27 mouse cellular contexts compared by ENCODE assay signal in the genomic region with DNA sequence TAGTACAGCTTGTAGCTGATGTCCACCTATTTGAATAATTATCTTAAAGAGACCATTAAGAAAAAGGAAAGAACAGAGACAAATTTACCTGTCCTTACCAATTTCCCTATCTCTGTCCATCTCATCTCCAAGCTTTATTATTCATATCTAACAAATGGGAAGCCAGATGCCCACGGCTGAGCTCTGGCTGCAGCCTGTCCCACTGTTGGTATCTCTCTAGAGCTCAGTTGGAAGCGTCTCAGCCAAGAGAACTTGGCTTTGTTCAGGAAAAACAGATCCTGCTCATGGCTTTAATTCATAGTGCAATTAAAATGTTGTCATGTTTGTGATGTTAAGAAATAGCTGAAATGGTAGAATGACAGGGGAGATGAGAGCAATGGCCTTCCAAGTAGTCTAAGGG.
DNase-seq lines count a peak whose midpoint lies in the region; ATAC-seq lines count a peak whose summit lies in the region.
"Had no signal": no experiment of that assay in that cellular context is flagged by ENCODE, and none has a peak within 500 bp of the region (broad histone marks: within the 10 kb centered on the region; RNA-seq: fewer than 3 reads in every experiment).

No protein-coding gene starts in this region.

- no peak overlapping the region for H3K4me2 ChIP-seq in heart, embryonic 11.5 days
- H3K4me2 ChIP-seq in forebrain, embryonic 11.5 days (ENCODE audit: low read depth, low read length, severe bottlenecking): no peak overlapping the region
- H3K4me2 ChIP-seq: embryonic facial prominence, embryonic 13.5 days; heart, embryonic 15.5 days; limb, embryonic 15.5 days; liver, embryonic 13.5 days; midbrain, embryonic 15.5 days; neural tube, embryonic 15.5 days had no signal

- no peak for ATAC-seq in heart, embryonic 11.5 days (replicated peaks; ENCODE audit: insufficient number of reproducible peaks, low FRiP score, low TSS enrichment)
- no peak for ATAC-seq in forebrain, embryonic 11.5 days (replicated peaks; ENCODE audit: low FRiP score)
- ATAC-seq in megakaryocyte, adult 5-6 weeks (ENCODE audit: poor library complexity, severe bottlenecking): no peak
- ATAC-seq: forebrain, embryonic 16.5 days; hindbrain, embryonic 16.5 days; midbrain, embryonic 15.5 days; Patski had no signal

- no peaks in the 10 kb centered on the region for H3K36me3 ChIP-seq in heart, embryonic 11.5 days (ENCODE audit: control insufficient read depth, insufficient read depth, low read length)
- no peaks in the 10 kb centered on the region for H3K36me3 ChIP-seq in forebrain, embryonic 11.5 days (ENCODE audit: control insufficient read depth, insufficient read depth, low read length)
- H3K36me3 ChIP-seq: embryonic facial prominence, embryonic 13.5 days; forebrain, embryonic 10.5 days; heart, embryonic 15.5 days; limb, embryonic 10.5 days; limb, embryonic 15.5 days; liver, embryonic 13.5 days; midbrain, embryonic 10.5 days; midbrain, embryonic 15.5 days; neural tube, embryonic 15.5 days had no signal

- H3K4me1 ChIP-seq in heart, embryonic 11.5 days (ENCODE audit: control insufficient read depth, insufficient read depth, low read length): no peaks in the 10 kb centered on the region
- no peaks in the 10 kb centered on the region for H3K4me1 ChIP-seq in forebrain, embryonic 11.5 days (replicated peaks; ENCODE audit: control insufficient read depth, insufficient read depth, low read length)
- H3K4me1 ChIP-seq: embryonic facial prominence, embryonic 13.5 days; forebrain, embryonic 10.5 days; heart, embryonic 15.5 days; limb, embryonic 10.5 days; limb, embryonic 15.5 days; liver, embryonic 13.5 days; midbrain, embryonic 10.5 days; midbrain, embryonic 15.5 days; neural tube, embryonic 15.5 days had no signal

- H3K27me3 ChIP-seq in heart, embryonic 11.5 days (ENCODE audit: control insufficient read depth, insufficient read depth, low read length): no peaks in the 10 kb centered on the region
- H3K27me3 ChIP-seq in forebrain, embryonic 11.5 days (ENCODE audit: control insufficient read depth, insufficient read depth, low read length): no peaks in the 10 kb centered on the region
- H3K27me3 ChIP-seq: embryonic facial prominence, embryonic 13.5 days; heart, embryonic 15.5 days; limb, embryonic 15.5 days; liver, embryonic 13.5 days; midbrain, embryonic 15.5 days; neural tube, embryonic 15.5 days; Patski had no signal

- no peak overlapping the region for H3K9ac ChIP-seq in heart, embryonic 11.5 days (ENCODE audit: low read depth, low read length)
- no peak overlapping the region for H3K9ac ChIP-seq in forebrain, embryonic 11.5 days (ENCODE audit: low read length)
- H3K9ac ChIP-seq: embryonic facial prominence, embryonic 13.5 days; heart, embryonic 15.5 days; limb, embryonic 15.5 days; liver, embryonic 13.5 days; midbrain, embryonic 15.5 days; neural tube, embryonic 15.5 days had no signal

- no peaks in the 10 kb centered on the region for H3K9me3 ChIP-seq in heart, embryonic 11.5 days (replicated peaks; ENCODE audit: control insufficient read depth, low read length)
- no peaks in the 10 kb centered on the region for H3K9me3 ChIP-seq in forebrain, embryonic 11.5 days (ENCODE audit: control insufficient read depth, low read length)
- H3K9me3 ChIP-seq: embryonic facial prominence, embryonic 13.5 days; forebrain, embryonic 10.5 days; heart, embryonic 15.5 days; limb, embryonic 10.5 days; limb, embryonic 15.5 days; liver, embryonic 13.5 days; midbrain, embryonic 10.5 days; midbrain, embryonic 15.5 days; neural tube, embryonic 15.5 days had no signal

- no peak overlapping the region for H3K27ac ChIP-seq in heart, embryonic 11.5 days (ENCODE audit: low read depth, low read length)
- H3K27ac ChIP-seq in forebrain, embryonic 11.5 days (ENCODE audit: low read depth, low read length): no peak overlapping the region
- H3K27ac ChIP-seq: embryonic facial prominence, embryonic 13.5 days; forebrain, embryonic 10.5 days; heart, embryonic 15.5 days; limb, embryonic 10.5 days; limb, embryonic 15.5 days; liver, embryonic 13.5 days; midbrain, embryonic 10.5 days; midbrain, embryonic 15.5 days; neural tube, embryonic 15.5 days had no signal

- no peak overlapping the region for H3K4me3 ChIP-seq in heart, embryonic 11.5 days (ENCODE audit: low read depth, low read length)
- H3K4me3 ChIP-seq in forebrain, embryonic 11.5 days (ENCODE audit: low read depth, low read length): no peak overlapping the region
- H3K4me3 ChIP-seq: embryonic facial prominence, embryonic 13.5 days; forebrain, embryonic 10.5 days; heart, embryonic 15.5 days; limb, embryonic 10.5 days; limb, embryonic 15.5 days; liver, embryonic 13.5 days; midbrain, embryonic 10.5 days; midbrain, embryonic 15.5 days; neural tube, embryonic 15.5 days had no signal

- peak; percentile 24 to 35 for DNase-seq in layer of hippocampus, adult 18-20 months (ENCODE audit: low spot score in 2 of 2)
- DNase-seq in layer of hippocampus, adult 9-10 months (ENCODE audit: low spot score): no peak
- DNase-seq in cerebellum, adult 18-20 months: peak; percentile 47 to 66
- peak; percentile 66 to 69 for DNase-seq in cerebellum, postnatal 10 days
- DNase-seq in forebrain, embryonic 11.5 days (ENCODE audit: low spot score): no peak
- DNase-seq: adrenal gland, postnatal 25 days; gastrocnemius, postnatal 10 days; kidney, adult 18-20 months; kidney, postnatal 36 days; liver, embryonic 13.5 days; lung, adult 18-20 months; lung, postnatal 10 days; retina, postnatal 1 day; right cerebral cortex, postnatal 14 days had no signal

- 70% methylated on average over 2 of the region's 2 CpGs for WGBS in heart, embryonic 11.5 days (ENCODE audit: insufficient replicate concordance)
- 90% methylated on average over 2 of the region's 2 CpGs for WGBS in forebrain, embryonic 11.5 days

Comparison
In these comparisons a context has a peak if more than half of its experiments do, and no peak if none do; other contexts are left out.
1. DNase-seq: peak in layer of hippocampus, adult 18-20 months (2 of 2), cerebellum, adult 18-20 months (2 of 2) and cerebellum, postnatal 10 days (2 of 2); none in layer of hippocampus, adult 9-10 months (single experiment) and forebrain, embryonic 11.5 days (single experiment).